Mouse (Mus musculus): ENCODE results near the gene Adgrl2. TPM values are rescaled to one million over a fixed set of nuclear protein-coding genes. Genes with fewer than 3 reads are reported as not detected.

The Adgrl2 gene
- total RNA-seq, 2 experiments from 2014 or later, result 13.2 to 13.3 TPM

DNA sequence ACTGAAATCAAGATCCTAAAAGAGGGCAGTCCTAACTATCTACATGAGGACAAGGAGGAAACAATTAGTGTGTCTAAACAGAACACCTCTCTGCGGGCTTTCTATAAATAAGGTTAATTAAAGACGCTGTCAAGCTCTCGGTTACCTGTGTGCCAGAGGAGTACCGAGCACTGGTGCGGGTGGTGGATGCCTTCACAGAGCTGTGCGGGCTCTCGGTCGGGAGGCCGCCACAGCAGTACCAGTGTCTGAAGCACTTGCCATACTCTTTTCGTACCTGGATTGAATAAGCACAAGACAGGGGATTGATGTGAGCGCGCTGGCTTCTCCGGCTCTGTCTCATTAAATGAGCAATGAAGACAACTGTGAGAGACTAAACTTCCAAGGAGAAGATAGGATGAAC lies 166.8 kb downstream of the Adgrl2 start:
- DNase-seq, result no peak

DNA sequence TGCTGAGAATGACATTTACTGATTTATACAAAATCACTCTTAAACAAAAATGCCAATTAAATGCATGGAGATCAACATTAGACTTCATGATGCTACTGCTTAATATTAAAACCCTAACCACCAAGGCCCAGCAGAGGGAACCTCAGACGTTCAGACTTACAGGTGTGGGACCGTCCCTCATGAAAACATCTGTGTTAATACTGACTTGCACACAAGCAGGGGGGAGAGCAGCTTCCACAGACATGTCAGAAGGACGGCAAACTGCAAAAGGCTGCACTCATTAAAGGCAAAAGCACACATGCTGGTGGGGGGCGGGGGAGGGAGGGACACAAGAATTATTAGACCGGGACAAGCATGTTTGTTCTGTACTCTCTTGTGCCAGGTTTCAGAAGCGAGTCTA lies 168.7 kb downstream of the Adgrl2 start:
- no peak for DNase-seq

DNA sequence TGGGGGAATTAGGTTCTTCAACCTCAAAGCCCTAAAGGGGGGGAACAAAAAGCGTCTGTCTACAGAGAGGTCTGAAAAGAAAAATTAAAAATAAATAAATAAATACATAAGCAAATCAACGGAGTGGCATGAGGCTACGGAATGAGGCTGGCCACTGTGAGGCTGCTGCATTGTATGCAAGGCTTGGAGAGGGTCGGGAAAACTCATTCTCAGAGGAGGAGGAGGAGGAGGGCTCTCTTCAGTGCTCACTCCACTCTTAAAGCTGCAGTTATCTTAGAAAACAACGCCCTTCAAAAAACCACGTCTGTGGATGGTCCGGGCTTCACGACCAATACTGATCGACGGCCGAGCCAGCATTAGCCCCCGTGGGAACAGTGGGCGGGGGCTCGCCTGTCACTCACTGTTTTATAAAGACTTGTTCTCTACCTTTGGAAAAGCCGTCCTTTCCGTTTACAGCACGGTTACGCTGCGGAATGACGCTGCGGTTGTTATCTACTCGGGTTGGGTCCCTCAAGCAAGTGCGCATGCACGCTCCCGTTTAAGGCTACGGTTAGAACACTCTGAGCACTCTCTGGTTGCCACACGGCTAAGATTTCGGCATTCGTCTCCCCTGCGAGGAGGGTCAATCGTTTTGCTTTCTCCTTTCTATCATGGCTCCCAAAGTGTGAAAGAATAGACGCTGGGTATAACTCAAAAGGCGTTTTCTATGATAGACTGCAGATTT lies 170.9 kb downstream of the Adgrl2 start:
- no peak for DNase-seq

DNA sequence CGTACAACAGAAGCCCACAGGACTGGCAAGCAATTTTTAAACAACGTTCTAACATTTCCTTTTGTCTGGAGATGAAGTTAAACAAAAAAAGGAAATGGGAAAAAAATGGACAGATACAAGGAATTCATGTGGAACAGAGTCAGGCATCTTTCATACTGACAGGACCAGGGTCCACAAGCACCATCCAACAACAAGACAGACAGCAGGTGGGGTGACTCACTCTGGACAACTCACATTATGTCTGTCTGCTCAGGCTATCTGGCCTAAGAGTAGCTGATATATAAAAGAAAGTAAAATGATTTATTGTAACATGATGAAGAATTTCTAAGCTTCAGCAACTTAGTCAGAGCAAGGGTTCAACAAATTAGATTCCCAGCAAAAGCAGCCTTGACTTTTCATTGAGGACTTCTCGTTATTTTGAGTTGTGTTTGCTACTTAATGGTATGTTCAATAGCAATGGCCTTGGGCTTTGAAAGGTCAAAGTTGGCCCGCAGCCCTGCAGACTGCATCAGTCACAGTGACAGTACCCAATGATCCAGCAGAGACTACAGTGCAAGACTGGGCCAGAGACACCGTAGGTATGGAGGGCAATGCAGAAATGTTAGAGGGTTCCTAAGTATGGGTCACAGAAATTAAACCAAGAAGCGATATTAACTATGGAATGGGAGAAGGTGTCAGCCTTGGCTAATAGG lies 171.8 kb downstream of the Adgrl2 start:
- no peak for DNase-seq

DNA sequence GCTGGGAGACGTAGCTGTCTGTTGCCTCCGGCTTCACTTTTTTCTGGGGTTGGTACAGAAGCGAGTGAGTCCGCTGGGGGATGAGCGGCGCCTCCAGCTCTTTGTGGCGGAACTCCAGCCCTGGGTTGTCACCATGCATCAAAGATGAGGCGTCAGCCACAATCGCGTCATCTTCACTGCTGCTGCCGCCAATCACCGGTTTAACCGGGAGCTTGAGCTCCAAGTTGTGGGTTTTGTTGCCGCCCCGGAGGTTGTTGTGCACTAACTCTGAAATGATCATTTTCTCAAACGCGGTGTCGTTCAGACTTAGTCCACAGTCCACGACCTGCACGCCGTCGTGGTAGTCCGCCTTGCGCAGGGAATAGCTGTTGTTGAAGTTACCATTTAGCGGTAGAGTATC lies 172.9 kb downstream of the Adgrl2 start:
- DNase-seq, result no peak

DNA sequence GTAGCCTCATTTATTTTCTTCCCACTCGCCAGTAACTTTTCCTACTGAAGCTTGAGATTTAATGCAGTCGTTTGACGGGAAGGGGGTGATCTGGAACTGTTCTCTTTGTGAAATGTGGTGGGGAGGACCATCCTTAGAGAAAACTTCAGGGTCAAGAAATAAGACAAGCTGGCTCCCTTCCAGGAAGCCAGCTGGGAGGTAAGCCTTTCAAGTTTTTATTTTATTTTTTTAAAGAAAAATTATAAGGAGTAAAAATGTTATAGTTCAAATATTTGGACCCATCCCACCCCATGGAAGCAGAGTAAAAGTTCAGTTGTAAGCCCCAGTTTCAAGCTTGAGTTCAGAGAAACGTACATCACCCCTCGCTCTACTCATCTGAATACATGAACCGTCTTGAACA lies 177.2 kb downstream of the Adgrl2 start:
- DNase-seq, result no peak

DNA sequence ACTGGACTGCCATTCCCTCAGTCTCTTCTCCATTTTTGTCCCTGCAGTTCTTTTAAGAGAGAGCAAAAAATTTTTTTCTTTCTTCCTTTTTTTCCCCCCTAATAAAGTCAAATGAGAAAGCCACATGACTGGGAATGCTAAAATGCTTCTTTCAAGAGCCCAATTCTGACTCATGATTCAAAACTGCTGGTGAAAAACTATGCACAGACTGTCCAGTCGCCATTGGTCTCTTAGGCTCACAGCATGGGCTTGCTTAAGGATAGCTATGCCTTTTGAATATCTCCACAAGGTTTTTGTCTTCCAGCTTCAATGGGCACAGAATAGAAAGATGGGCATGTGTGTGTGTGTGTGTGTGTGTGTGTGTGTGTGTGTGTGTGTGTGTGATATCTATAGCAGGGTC lies 178.3 kb downstream of the Adgrl2 start:
- DNase-seq, result no peak

DNA sequence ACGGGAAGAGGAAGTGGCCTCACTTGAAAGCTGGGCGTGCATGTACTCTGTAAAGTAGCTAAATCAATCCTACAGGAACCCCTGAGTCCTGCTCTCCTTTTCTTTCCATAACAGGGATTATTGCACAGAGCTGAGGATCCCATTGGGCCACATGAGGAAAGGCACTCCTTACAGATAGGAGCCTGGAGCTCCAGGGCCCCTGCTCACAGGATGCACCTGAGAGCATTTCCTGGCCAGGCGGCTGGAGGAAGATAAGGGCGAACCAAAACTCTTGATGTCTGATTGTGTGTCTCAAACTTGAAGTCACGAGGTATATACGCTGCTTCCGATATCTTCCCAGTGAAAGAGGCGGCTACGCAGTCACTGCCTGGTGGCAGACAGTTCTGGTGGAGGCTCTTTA lies 183.4 kb downstream of the Adgrl2 start:
- no peak for DNase-seq

DNA sequence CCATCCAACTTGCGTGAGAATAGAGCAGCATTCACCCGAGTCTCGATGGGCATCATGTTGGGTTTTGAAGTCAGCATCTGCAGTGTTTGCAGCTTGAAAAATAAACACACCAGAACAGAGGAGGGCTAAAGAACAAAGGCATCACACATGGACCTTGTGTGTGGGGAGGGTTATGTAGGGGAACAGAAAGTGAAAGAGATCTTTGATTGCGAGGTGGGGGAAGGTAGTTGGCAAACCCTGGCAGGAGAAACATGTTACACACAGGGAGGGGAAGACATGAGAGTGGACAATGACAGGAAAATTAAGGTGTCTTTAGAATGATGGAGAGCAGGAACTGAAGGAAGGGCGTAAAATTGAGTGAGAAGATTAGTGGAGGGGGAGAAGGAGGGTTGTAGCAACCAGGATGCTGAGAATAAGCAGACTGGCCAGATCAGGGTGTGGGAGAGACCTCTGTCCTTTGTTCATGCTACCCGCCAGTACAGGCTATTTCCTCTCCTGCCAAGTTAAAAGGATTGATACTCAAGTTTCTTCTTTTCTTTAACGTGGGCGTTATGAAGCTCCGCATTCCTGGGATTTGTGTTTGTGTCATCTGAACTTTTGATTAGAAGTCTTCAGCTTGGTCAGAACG lies 197.0 kb downstream of the Adgrl2 start:
- no peak for DNase-seq

DNA sequence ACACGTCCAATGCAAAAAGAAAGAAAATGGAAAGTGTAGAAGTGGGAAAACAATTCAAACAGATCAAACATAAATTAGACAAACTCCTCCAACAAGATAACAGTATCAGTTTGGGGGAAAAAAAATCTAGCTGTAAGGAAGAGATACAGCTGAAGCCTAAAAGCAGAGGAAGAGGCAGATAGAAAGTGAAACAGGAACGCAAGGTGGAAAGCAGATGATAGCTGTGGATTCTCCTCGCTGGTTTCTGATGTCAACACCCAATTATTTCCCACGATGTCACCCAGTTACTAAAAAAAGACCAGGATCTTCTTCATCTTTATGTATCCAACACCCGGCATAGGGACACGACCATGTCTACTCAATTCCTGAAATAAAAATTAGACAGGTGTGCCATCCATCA lies 220.0 kb downstream of the Adgrl2 start:
- no peak for DNase-seq

All from gastrocnemius, postnatal 25 days (tissue).